Mouse (Mus musculus) MEL (cell line): ENCODE measurements at regions not wholly inside any gene's neighbourhood (a gene's known extent, or its start where the extent isn't known, plus 50 kb on each side); places are given as distances from the start of the nearest gene placed in this dataset.

Experiments used
- DNase-seq: peaks from one replicate; pipeline ENCODE4 v3.0.0; 2011; ENCODE audit warnings: low read depth, low spot score
- H3K27ac ChIP-seq: 2 replicates; pipeline ENCODE4 v1.5.1; 2012; ENCODE audit warnings: low read depth, mild to moderate bottlenecking, control low read depth, low read length, moderate library complexity; ENCODE audit not compliant: control insufficient read depth
- H3K27me3 ChIP-seq, 2 experiments: fragments of 150-350 bp in 1 of 2; sonication (generic) in 1 of 2; 2 replicates each; pipeline ENCODE4 v1.6.1; 2012; ENCODE audit warnings: low read length in 2 of 2, mild to moderate bottlenecking in 2 of 2, improper control_type of control experiment in 1 of 2, moderate library complexity in 1 of 2; ENCODE audit not compliant: insufficient read depth in 2 of 2, control insufficient read depth in 1 of 2
- H3K36me3 ChIP-seq, 2 experiments: 2 replicates each; pipeline ENCODE4 v1.6.1; 2012 to 2014; ENCODE audit warnings: low read length in 2 of 2, improper control_type of control experiment in 1 of 2, inconsistent platforms in 1 of 2, mild to moderate bottlenecking in 1 of 2; ENCODE audit not compliant: insufficient read depth in 2 of 2, control insufficient read depth in 1 of 2
- H3K4me1 ChIP-seq, 2 experiments: fragments of 150-350 bp in 1 of 2; sonication (generic) in 1 of 2; 2 replicates each; pipeline ENCODE4 v1.6.1; 2012; ENCODE audit warnings: low read length in 2 of 2, improper control_type of control experiment in 1 of 2, mild to moderate bottlenecking in 1 of 2; ENCODE audit not compliant: insufficient read depth in 2 of 2, control insufficient read depth in 1 of 2
- H3K4me3 ChIP-seq, 2 experiments: fragments of 150-350 bp in 1 of 2; sonication (generic) in 1 of 2; 2 replicates each; pipeline ENCODE4 v1.5.1; 2012; ENCODE audit warnings: low read depth in 2 of 2, low read length in 2 of 2, mild to moderate bottlenecking in 2 of 2, moderate library complexity in 2 of 2, control low read depth in 1 of 2, improper control_type of control experiment in 1 of 2; ENCODE audit not compliant: control insufficient read depth in 1 of 2, insufficient read depth in 1 of 2
- H3K79me2 ChIP-seq: 2 replicates; pipeline ENCODE4 v1.6.1; 2012; ENCODE audit warnings: mild to moderate bottlenecking, low read length, moderate library complexity; ENCODE audit not compliant: control insufficient read depth, poor library complexity, insufficient read depth
- H3K9ac ChIP-seq: 2 replicates; pipeline ENCODE4 v1.6.1; 2012; ENCODE audit warnings: low read depth, mild to moderate bottlenecking, control low read depth, low read length, moderate library complexity; ENCODE audit not compliant: control insufficient read depth, poor library complexity, severe bottlenecking
- H3K9me3 ChIP-seq: fragments of 150-350 bp; sonication (generic); replicated peaks from 2 replicates; pipeline ENCODE4 v1.6.1; 2012; ENCODE audit warnings: mild to moderate bottlenecking, low read length, improper control_type of control experiment, moderate library complexity; ENCODE audit not compliant: insufficient read depth
- BHLHE40 ChIP-seq: IDR thresholded peaks from 2 replicates; pipeline ENCODE4 v1.6.1; 2012; ENCODE audit warnings: low read depth, mild to moderate bottlenecking, inconsistent platforms, low read length, improper control_type of control experiment, borderline replicate concordance
- CTCF ChIP-seq, 3 experiments: IDR thresholded peaks in 2 of 3; conservative IDR thresholded peaks in 1 of 3; 2 replicates each; pipeline ENCODE4 v1.5.1; 2011 to 2012; ENCODE audit warnings: low read length in 3 of 3, low read depth in 2 of 3, mild to moderate bottlenecking in 2 of 3, improper control_type of control experiment in 1 of 3, inconsistent platforms in 1 of 3, mixed read lengths in 1 of 3, moderate library complexity in 1 of 3; ENCODE audit not compliant: control insufficient read depth in 1 of 3, insufficient read depth in 1 of 3, poor library complexity in 1 of 3, severe bottlenecking in 1 of 3
- E2F4 ChIP-seq: IDR thresholded peaks from 2 replicates; pipeline ENCODE4 v1.6.1; 2011; ENCODE audit warnings: low read depth, low read length, improper control_type of control experiment, borderline replicate concordance
- EP300 ChIP-seq, 2 experiments: IDR thresholded peaks; 2 replicates each; pipeline ENCODE4 v1.6.1; 2011; ENCODE audit warnings: improper control_type of control experiment in 2 of 2, low read length in 2 of 2, low read depth in 1 of 2, mild to moderate bottlenecking in 1 of 2
- ETS1 ChIP-seq: IDR thresholded peaks from 2 replicates; pipeline ENCODE4 v1.6.1; 2012; ENCODE audit warnings: low read depth, mild to moderate bottlenecking, inconsistent platforms, low read length, improper control_type of control experiment, moderate library complexity
- GABPA ChIP-seq: IDR thresholded peaks from 2 replicates; pipeline ENCODE4 v1.6.1; 2012; ENCODE audit warnings: low read depth, mild to moderate bottlenecking, inconsistent platforms, low read length, improper control_type of control experiment, moderate library complexity
- HCFC1 ChIP-seq: IDR thresholded peaks from 2 replicates; pipeline ENCODE4 v1.6.1; 2012; ENCODE audit warnings: low read depth, mild to moderate bottlenecking, inconsistent platforms, low read length, improper control_type of control experiment, moderate library complexity
- KAT2A ChIP-seq: conservative IDR thresholded peaks from 2 replicates; pipeline ENCODE4 v1.6.1; 2012; ENCODE audit warnings: low read depth, low read length, improper control_type of control experiment, inconsistent platforms
- MAFK ChIP-seq: IDR thresholded peaks from 2 replicates; pipeline ENCODE4 v1.6.1; 2011; ENCODE audit warnings: low read depth, mild to moderate bottlenecking, low read length, improper control_type of control experiment, borderline replicate concordance
- MAZ ChIP-seq: IDR thresholded peaks from 2 replicates; pipeline ENCODE4 v1.6.1; 2012; ENCODE audit warnings: low read depth, mild to moderate bottlenecking, inconsistent platforms, low read length, improper control_type of control experiment
- MEF2A ChIP-seq: IDR thresholded peaks from 2 replicates; pipeline ENCODE4 v1.6.1; 2014; ENCODE audit warnings: low read depth, mild to moderate bottlenecking, inconsistent platforms, low read length, improper control_type of control experiment; ENCODE audit not compliant: poor library complexity, insufficient replicate concordance, severe bottlenecking; ENCODE audit errors: extremely low read depth
- MYB ChIP-seq: IDR thresholded peaks from 2 replicates; pipeline ENCODE4 v1.6.1; 2011; ENCODE audit warnings: mild to moderate bottlenecking, low read depth, low read length, improper control_type of control experiment
- POLR2AphosphoS2 ChIP-seq: IDR thresholded peaks from 2 replicates; pipeline ENCODE4 v1.6.1; 2011; ENCODE audit warnings: low read length, improper control_type of control experiment
- RAD21 ChIP-seq: IDR thresholded peaks from 2 replicates; pipeline ENCODE4 v1.6.1; 2011; ENCODE audit warnings: mild to moderate bottlenecking, low read depth, low read length, improper control_type of control experiment
- SMC3 ChIP-seq: IDR thresholded peaks from 2 replicates; pipeline ENCODE4 v1.6.1; 2011; ENCODE audit warnings: low read depth, low read length, improper control_type of control experiment
- TCF12 ChIP-seq: IDR thresholded peaks from 2 replicates; pipeline ENCODE4 v1.6.1; 2014; ENCODE audit warnings: low read depth, mild to moderate bottlenecking, inconsistent platforms, low read length, improper control_type of control experiment, moderate library complexity
- USF1 ChIP-seq: IDR thresholded peaks from 2 replicates; pipeline ENCODE4 v1.6.1; 2014; ENCODE audit warnings: low read depth, mild to moderate bottlenecking, inconsistent platforms, low read length, improper control_type of control experiment, moderate library complexity
- ZC3H11A ChIP-seq: IDR thresholded peaks from 2 replicates; pipeline ENCODE4 v1.6.1; 2012; ENCODE audit warnings: low read depth, mild to moderate bottlenecking, inconsistent platforms, low read length, improper control_type of control experiment
- ZKSCAN1 ChIP-seq: IDR thresholded peaks from 2 replicates; pipeline ENCODE4 v1.6.1; 2012; ENCODE audit warnings: low read depth, mild to moderate bottlenecking, inconsistent platforms, low read length, improper control_type of control experiment, moderate library complexity
- ZMIZ1 ChIP-seq: IDR thresholded peaks from 2 replicates; pipeline ENCODE4 v1.6.1; 2012; ENCODE audit warnings: low read depth, mild to moderate bottlenecking, inconsistent platforms, low read length, improper control_type of control experiment, moderate library complexity

GRCm38 (mm10) chr10:122295921-122296425 lies 152.3 kb upstream of the Avpr1a start:
- TF ChIP-seq MEF2A: no peak
- no peak for TF ChIP-seq EP300 (IDR thresholded peaks at IDR 0.05; ENCODE audit: low read depth in 1 of 2, low read length in 2 of 2)
- TF ChIP-seq USF1: no peak
- Histone ChIP-seq H3K9ac (no peak overlapping the region), H3K4me1 (no peaks in the 10 kb centered on the region), H3K27ac (no peak overlapping the region), H3K9me3 (no peaks in the 10 kb centered on the region), H3K27me3 (no peaks in the 10 kb centered on the region), H3K4me3 (no peak overlapping the region), H3K36me3 (no peaks in the 10 kb centered on the region), H3K79me2 (no peaks in the 10 kb centered on the region)
- no peak for DNase-seq

GRCm38 (mm10) chr10:122291611-122292010 lies 156.7 kb upstream of the Avpr1a start:
- TF ChIP-seq MAFK: no peak
- TF ChIP-seq MYB: no peak
- TF ChIP-seq SMC3: no peak
- TF ChIP-seq ZC3H11A: no peak
- no peak for TF ChIP-seq RAD21
- no peak for TF ChIP-seq E2F4
- TF ChIP-seq GABPA: no peak
- TF ChIP-seq ETS1: no peak
- TF ChIP-seq MAZ: no peak
- TF ChIP-seq BHLHE40: no peak
- TF ChIP-seq TCF12: no peak
- no peak for TF ChIP-seq ZKSCAN1
- no peak for TF ChIP-seq MEF2A
- no peak for TF ChIP-seq ZMIZ1
- TF ChIP-seq CTCF (IDR thresholded peaks at IDR 0.05 in 2 of 3, conservative IDR thresholded peaks at IDR 0.05 in 1 of 3; ENCODE audit: control insufficient read depth in 1 of 3, insufficient read depth in 1 of 3, low read depth in 2 of 3, low read length in 3 of 3, poor library complexity in 1 of 3, severe bottlenecking in 1 of 3): no peak
- no peak for TF ChIP-seq KAT2A
- TF ChIP-seq HCFC1: no peak
- TF ChIP-seq POLR2AphosphoS2: no peak
- no peak for TF ChIP-seq USF1
- TF ChIP-seq, all 39 proteins: peak for 0
- Histone ChIP-seq H3K4me1 (no peaks in the 10 kb centered on the region), H3K9ac (no peak overlapping the region), H3K9me3 (no peaks in the 10 kb centered on the region), H3K79me2 (no peaks in the 10 kb centered on the region), H3K27ac (no peak overlapping the region), H3K4me3 (no peak overlapping the region), H3K27me3 (no peaks in the 10 kb centered on the region), H3K36me3 (no peaks in the 10 kb centered on the region)
- DNase-seq: no peak
